In genomic region chr3:107986041-107986562, GRCm38 (mm10) we compare ENCODE assay signal across 8 mouse cellular contexts. TPM values are rescaled to one million over a fixed set of nuclear protein-coding genes. Genes with fewer than 3 reads are reported as not detected.
A peak's percentile ranks its signal among the peaks of the same experiment; 100 is the strongest.
DNase-seq lines count a peak whose midpoint lies in the region; ATAC-seq and TF ChIP-seq lines count a peak whose summit lies in the region.

TSS of gene Gstm2 (minus strand) at chr3:107986453.

- intact Hi-C loops in gastrocnemius, adult 2 months (cut with DNase I) = no loop called here

- peaks cover 13% of the 10 kb centered on the region for H3K4me1 ChIP-seq in intestine, embryonic 16.5 days (ENCODE audit: control insufficient read depth, insufficient read depth, low read length)

- no peaks in the 10 kb centered on the region for H3K27me3 ChIP-seq in intestine, embryonic 16.5 days (replicated peaks; ENCODE audit: control insufficient read depth, insufficient read depth, low read length)

- H3K9me3 ChIP-seq in intestine, embryonic 16.5 days (ENCODE audit: control insufficient read depth, low read length) = no peaks in the 10 kb centered on the region

- peak within 1 kb of the TSS; percentile 58 for H3K9ac ChIP-seq in intestine, embryonic 16.5 days (ENCODE audit: low read depth, low read length)

- TF ChIP-seq CTCF in gastrocnemius, adult 2 months (IDR thresholded peaks at IDR 0.05) = no peak

- 21% methylated on average over 8 of the region's 8 CpGs for WGBS in intestine, embryonic 16.5 days

- H3K4me2 ChIP-seq in intestine, embryonic 16.5 days (ENCODE audit: low read depth, low read length) = peak within 1 kb of the TSS; percentile 44

- ATAC-seq in intestine, embryonic 16.5 days = peak; percentile 98

- H3K4me3 ChIP-seq in gastrocnemius, adult 2 months = peak within 1 kb of the TSS; percentile 68
- H3K4me3 ChIP-seq in intestine, embryonic 16.5 days (ENCODE audit: low read length) = peak within 1 kb of the TSS; percentile 41

- no peaks in the 10 kb centered on the region for H3K36me3 ChIP-seq in intestine, embryonic 16.5 days (ENCODE audit: control insufficient read depth, insufficient read depth, low read length)

- DNase-seq in 3T3-L1 (ENCODE audit: low read depth, low spot score) = peak; percentile 95
- DNase-seq in R1 (ENCODE audit: low read depth, low spot score) = peak; percentile 81
- DNase-seq in gastrocnemius, adult 2 months = peak; percentile 80
- peak; percentile 76 to 86 for DNase-seq in lung, adult 18-20 months
- DNase-seq in urinary bladder, postnatal 25 days (ENCODE audit: low spot score) = peak; percentile 42
- DNase-seq in right cerebral cortex, postnatal 25 days = no peak
- no peak for DNase-seq in right cerebral cortex, adult 18-20 months

- H3K27ac ChIP-seq in gastrocnemius, adult 2 months = peak within 1 kb of the TSS; percentile 84
- H3K27ac ChIP-seq in intestine, embryonic 16.5 days (ENCODE audit: low read length) = peak within 1 kb of the TSS; percentile 76

RNA-seq across cellular contexts. Expression of gene Gstm2, which starts in this region (rescaled TPM):
- 100 to 1,000 TPM in 1 of 2 experiments, 10 to 100 TPM in 1; 63.0 to 111 TPM for total RNA-seq in gastrocnemius, adult 2 months (2021)
- 207 and 212 TPM in 2 replicates for polyA plus RNA-seq in intestine, embryonic 16.5 days (2015; fragmentation: Nextera tagmentation; extraction: Ambion mirVana)

Comparison
In these comparisons a context has a peak if more than half of its experiments do, and no peak if none do; other contexts are left out.
1. DNase-seq: peak in 3T3-L1 (single experiment), R1 (single experiment), gastrocnemius, adult 2 months (single experiment), lung, adult 18-20 months (2 of 2) and urinary bladder, postnatal 25 days (single experiment); none in right cerebral cortex, postnatal 25 days (single experiment) and right cerebral cortex, adult 18-20 months (single experiment).